Mouse (Mus musculus) layer of hippocampus, adult 18-20 months (tissue): ENCODE data around the gene Npdc1. TPM values are rescaled to one million over a fixed set of nuclear protein-coding genes. Genes with fewer than 3 reads are reported as not detected.
"Not testable (repeated sequence)": the region's sequence is repeated elsewhere in the genome, so short reads cannot be mapped to it uniquely, and the experiment has no call there.

Experiments
- DNase-seq, 2 experiments: peaks; one replicate each; pipeline ENCODE4 v3.0.0; 2022; ENCODE audit warnings: low spot score in 2 of 2
- total RNA-seq, 2 experiments: library from RNA; stranded (reverse); gene quantifications; 2 replicates each; pipeline ENCODE4 v1.2.3; 2021

Gene Npdc1
- total RNA-seq, 2 experiments from 2014 or later = 426 to 435 TPM

DNA sequence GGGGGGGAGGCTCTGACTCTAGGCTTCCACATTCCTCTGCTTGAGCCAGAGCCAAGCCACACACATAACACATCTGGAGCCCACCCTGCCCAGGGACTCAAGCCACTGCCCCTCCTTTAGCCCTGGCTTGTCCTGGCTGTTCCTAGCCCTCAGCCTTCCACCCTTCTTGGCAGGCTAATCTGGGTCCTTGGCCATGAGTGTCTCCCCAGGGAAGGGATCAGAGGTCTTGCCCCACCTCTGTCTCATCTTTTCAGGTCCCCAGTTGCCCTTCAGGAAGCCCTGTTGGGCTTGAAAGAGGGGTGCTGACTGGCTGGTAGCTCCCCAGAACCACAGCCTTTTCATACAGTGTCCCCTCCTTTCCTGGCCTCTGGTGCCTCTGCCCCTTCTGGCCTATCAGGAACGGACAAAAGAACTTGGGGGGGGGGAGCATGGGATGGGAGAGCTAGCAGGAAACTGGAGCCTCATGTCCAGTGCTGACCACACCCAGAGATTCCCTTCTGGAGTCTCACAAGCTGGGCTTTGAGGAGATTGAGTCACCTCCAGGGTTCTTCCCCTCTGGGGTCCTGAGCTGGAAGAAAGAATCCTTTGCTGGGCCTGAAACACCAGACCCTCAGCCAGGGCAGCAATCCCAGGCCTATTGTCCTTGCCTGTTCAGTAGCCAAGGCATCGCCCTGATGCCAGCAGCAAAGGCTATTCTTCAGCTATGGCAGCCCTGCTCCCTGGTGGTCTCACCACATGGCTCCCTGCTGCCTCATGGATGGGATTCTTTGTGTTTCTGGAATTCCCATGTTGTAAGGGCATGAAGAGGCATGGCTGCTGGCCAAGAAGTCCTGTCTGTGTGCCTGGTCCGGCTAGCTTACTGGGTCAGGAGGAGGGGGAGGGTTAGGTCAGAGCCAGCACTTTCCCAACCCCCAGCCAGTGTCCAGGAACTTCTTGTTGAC, 4.6 kb upstream of the Npdc1 start:
- DNase-seq = peak in 1 of 2 experiments; percentile 57

DNA sequence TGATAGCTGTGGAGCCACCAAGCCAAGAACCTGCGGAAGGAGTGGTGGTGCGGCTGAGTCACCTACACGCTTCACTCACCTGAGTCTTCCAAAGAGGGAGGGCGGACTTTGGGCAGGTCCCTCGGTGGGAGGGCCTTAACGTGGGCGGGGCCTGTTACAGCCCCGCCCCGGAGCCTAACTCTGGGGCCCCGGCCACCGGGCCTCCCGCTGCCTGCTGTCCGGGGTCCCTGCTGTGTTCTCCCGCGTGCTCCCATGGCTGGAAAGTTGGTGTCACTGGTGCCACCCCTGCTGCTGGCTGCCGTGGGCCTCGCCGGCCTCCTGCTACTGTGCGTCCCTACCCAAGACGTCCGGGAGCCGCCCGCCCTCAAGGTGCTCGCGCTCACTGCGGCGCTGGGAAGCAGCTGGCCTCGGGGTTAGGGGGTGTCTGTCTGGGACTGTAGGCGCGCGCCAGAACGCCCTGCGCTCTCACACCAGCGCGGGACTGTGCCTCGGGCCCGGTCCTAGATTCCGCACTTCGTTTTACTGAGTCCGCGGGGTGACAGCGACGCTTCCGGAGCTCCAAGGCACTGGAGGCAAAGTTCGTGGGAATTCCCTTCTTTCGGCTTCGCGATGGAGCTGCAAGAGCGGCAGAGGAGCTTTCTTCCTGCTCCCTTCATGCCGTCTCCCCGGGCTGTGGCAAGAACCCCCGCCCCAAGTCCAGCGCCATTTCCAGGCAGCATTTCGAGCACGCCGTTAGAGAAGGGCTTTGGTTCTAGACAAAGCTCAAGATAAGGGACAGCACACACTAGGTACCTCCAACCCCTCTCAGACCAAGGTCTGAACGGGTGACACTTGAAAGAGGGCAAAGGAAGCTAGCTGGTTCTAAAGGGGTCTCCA, 3.2 kb upstream of the Npdc1 start, which contains the start of gene Entpd2:
Entpd2 (plus strand) TSS at position 154 of the 876 bp plus-strand sequence.
- DNase-seq = no peak

DNA sequence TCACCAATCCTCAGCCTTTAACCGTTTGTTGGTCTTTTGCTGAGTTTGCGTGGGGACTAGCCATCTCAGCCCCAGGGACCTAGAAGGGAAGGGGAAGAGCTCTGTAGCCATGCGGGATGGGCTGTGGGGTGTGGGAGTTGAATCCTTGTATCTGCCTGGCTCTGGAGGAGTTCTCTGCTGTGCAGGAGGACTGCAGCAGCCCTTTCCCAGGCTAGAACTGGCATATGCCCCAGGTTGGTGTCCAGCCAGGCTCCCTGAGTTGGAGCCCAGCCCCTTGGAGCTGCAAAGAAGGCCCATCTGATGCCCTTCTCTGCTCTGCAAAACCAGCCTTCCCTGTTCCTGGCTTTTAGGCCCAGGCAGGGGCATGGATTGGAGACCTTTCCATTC, 2.6 kb upstream of the Npdc1 start:
- DNase-seq = peak in 1 of 2 experiments; percentile 40

GRCm38 (mm10) chr2:25397010-25397409, 2.1 kb upstream of the Npdc1 start:
- DNase-seq = no peak

DNA sequence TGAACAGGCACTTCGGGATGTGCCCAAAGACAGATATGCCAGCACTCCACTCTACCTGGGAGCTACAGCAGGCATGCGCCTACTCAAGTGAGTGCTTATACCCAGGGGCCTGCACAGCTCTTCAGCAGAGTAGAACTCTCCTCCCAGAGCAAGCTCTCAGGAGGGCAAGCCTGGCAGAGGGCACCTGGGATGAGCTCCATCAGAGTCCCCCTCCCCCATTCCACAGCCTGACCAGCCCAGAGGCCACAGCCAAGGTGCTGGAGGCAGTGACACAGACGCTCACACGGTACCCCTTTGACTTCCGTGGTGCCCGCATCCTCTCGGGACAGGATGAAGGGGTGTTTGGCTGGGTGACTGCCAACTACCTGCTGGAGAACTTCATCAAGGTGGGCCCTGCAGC, 1.1 kb upstream of the Npdc1 start:
- DNase-seq = no peak

DNA sequence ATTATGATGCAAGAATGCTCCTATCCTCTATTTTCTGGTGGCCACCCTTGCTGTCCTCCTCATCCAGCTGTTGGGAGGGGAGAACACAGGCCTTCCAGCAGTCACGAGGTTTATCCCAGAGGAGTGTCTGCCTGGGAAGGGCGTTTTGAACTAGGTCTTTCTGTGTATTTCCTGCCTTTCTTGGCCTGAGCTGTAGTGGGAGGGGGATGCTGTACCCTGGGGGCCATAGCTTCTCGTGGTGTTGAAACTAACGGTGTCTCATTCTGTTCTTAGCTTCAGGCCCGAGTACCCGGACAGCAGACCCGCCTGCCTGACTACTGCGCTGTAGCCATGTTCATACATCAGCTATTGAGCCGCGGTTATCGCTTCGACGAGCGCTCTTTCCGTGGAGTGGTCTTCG, 1.1 kb downstream of the Npdc1 start:
- DNase-seq = no peak

GRCm38 (mm10) chr2:25400764-25401163, 1.6 kb downstream of the Npdc1 start:
- peak in 1 of 2 experiments; percentile 64 for DNase-seq

DNA sequence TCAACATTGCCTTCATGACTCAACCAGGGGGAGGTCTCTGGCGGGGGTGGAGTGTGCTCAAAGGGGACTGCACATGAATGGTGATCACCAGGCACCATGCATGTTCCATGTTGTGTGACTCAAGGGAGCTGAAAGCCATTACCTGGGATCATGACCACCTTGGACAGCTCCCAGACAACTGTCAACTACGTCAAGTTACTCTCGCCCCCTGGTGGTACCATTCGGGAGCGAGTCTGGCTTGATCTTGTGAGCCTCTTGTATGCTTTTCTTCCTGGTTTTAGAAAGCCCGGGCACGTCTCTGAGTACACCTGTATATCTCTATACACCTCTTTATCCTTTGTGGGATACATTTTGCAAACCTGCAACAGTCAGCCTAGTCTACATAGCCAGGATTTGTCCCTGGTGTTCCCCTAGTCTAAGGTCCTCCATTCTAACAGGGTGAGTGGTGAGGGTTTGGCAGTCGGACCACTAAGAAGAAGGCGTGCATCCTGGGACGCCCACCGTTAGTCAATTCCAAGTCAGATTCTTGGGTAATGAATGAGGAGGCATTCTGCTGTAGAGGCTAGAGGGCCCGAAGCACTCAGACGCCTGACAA, 3.3 kb downstream of the Npdc1 start:
- DNase-seq = peak in 1 of 2 experiments; percentile 76

- DNase-seq = peak; percentile 93 to 95
Observed at GRCm38 (mm10) chr2:25402972-25403601, 3.9 kb downstream of the Npdc1 start.

GRCm38 (mm10) chr2:25403994-25404393, 4.8 kb downstream of the Npdc1 start:
- DNase-seq = peak in 1 of 2 experiments; percentile 60

DNA sequence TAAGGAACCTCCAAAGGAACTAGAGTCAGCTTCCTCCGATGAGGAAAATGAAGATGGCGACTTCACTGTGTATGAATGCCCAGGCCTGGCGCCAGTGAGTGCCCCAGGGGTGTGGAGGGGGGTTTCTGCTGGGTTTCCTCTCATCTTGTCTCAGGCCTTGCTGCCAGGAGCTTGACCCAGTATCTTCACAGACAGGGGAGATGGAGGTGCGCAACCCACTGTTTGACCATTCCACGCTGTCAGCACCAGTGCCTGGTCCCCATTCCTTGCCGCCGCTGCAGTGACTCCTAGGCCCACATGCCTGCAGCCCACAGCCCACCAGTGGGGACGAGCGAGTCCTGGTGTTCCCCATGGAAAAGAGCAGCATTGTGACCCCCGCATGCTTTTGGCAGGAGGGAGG, 9.8 kb downstream of the Npdc1 start:
- no peak for DNase-seq

DNA sequence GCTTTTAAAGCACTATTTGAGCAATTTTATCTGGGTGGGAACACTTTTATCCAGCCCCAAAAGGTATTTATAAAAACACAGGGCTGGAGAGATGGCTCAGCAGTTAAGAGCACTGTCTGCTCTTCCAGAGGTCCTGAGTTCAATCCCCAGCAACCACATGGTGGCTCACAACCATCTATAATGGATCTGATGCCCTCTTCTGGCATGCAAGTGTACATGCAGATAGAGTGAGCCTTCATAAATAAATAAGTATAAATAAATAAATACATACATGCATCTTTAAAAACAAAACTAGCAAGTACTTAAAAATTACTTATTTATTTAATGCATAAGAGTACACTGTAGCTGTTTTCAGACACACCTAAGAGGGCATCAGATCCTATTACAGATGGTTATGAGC, 14.3 kb downstream of the Npdc1 start:
- DNase-seq = not testable (repeated sequence)

- no peak for DNase-seq
Observed at GRCm38 (mm10) chr2:25417426-25417825, 18.3 kb downstream of the Npdc1 start.

GRCm38 (mm10) chr2:25421896-25422295, 22.7 kb downstream of the Npdc1 start:
- DNase-seq = peak in 1 of 2 experiments; percentile 50

DNA sequence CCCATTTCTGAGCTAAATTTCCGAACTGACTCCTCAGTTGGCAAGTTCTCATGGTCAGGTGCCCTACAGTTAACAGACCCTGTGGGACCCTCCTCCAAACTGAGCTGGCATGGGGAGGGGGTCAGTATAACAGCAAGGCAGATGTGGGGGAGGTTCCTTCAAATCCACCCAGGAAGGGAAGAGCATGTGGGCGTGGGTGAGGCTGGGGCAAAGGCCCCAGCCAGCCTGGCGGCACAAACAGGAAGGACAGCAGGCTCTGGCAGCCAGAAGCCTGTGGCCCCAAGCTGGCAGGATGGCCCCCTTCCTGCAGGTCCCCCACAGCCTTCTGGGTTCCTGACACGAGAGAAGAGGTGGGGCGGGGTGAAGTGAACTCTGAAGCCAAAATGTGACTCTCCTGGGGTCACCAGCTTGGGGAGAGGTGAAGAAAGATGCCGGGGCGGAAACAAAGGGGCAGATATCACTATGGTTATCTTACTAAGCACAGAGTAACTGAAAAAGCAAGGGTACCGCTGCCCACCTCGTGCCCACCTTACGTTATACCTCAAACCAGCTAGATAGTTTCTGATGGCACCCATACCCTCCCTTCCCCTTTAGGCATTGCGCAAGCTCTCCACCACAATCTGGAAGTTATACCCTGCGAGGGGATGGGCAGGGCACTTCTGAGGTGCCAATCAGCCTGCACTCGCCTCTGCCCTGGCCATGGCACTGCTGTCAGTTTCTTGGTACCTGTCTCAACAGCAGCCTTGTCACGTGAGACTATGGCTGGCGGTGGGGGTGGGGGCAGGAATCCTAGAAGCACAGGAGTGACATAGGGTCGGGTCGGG, 23.6 kb downstream of the Npdc1 start, which contains the start of gene Fut7:
Fut7 (plus strand) TSS at position 681 of the 824 bp plus-strand sequence.
- DNase-seq = no peak

- no peak for DNase-seq
Observed at GRCm38 (mm10) chr2:25423626-25424025, 24.5 kb downstream of the Npdc1 start.

GRCm38 (mm10) chr2:25425481-25425880, 26.3 kb downstream of the Npdc1 start:
- no peak for DNase-seq

- peak in 1 of 2 experiments; percentile 80 for DNase-seq
Observed at GRCm38 (mm10) chr2:25426721-25427191, 27.6 kb downstream of the Npdc1 start.

DNA sequence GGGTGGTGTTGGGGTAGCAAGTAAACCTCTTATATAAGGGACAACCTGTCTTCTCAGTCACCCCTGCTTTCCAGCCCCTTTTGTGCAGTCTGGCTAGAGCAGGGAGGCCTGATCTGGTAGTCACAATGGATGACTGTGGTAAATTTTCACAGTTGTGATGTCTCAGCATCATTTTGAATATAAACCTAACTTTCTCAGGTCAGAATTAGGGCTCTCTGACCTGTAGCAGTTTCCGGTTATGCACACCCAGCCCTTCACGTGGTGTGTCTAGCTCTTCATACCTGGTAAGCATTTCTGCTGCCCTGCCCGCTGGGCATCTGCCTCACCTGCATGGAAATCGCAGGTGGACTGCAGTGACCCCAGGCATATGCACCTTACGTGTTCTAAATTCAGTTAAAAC, 28.1 kb downstream of the Npdc1 start:
- no peak for DNase-seq
